Mouse (Mus musculus) embryo, embryonic 10 days (tissue): Measurements from ENCODE around the gene 9530077C05Rik.
"Not testable (repeated sequence)": the region's sequence is repeated elsewhere in the genome, so short reads cannot be mapped to it uniquely, and the experiment has no call there.

ENCODE experiments used
- DNase-seq: peaks from one replicate; pipeline ENCODE4 v3.0.0-alpha.2; 2015; ENCODE audit warnings: low spot score

Gene 9530077C05Rik

GRCm38 (mm10) chr9:22419877-22420276 lies 8.6 kb downstream of the 9530077C05Rik start:
- no peak for DNase-seq

- peak; percentile 48 for DNase-seq
Observed at GRCm38 (mm10) chr9:22420491-22420890, 9.2 kb downstream of the 9530077C05Rik start.

GRCm38 (mm10) chr9:22422559-22422958 lies 11.2 kb downstream of the 9530077C05Rik start:
- no peak for DNase-seq

- DNase-seq: no peak
Observed at GRCm38 (mm10) chr9:22423507-22423906, 12.2 kb downstream of the 9530077C05Rik start.

GRCm38 (mm10) chr9:22424196-22424595 lies 12.9 kb downstream of the 9530077C05Rik start:
- DNase-seq: no peak

- DNase-seq: no peak
Observed at GRCm38 (mm10) chr9:22424719-22425118, 13.4 kb downstream of the 9530077C05Rik start.

GRCm38 (mm10) chr9:22428028-22428665 lies 16.8 kb downstream of the 9530077C05Rik start:
- DNase-seq: peak; percentile 8

GRCm38 (mm10) chr9:22428666-22429410 lies 17.5 kb downstream of the 9530077C05Rik start:
- DNase-seq: no peak

- peak; percentile 28 for DNase-seq
Observed at GRCm38 (mm10) chr9:22429533-22430241, 18.4 kb downstream of the 9530077C05Rik start.

GRCm38 (mm10) chr9:22430315-22430840 lies 19.1 kb downstream of the 9530077C05Rik start:
- no peak for DNase-seq

- no peak for DNase-seq
Observed at GRCm38 (mm10) chr9:22433221-22433620, 21.9 kb downstream of the 9530077C05Rik start.

GRCm38 (mm10) chr9:22434101-22434500 lies 22.8 kb downstream of the 9530077C05Rik start:
- no peak for DNase-seq

- no peak for DNase-seq
Observed at GRCm38 (mm10) chr9:22438826-22439225, 27.5 kb downstream of the 9530077C05Rik start.

- no peak for DNase-seq
Observed at GRCm38 (mm10) chr9:22443157-22443556, 31.8 kb downstream of the 9530077C05Rik start.

- DNase-seq: no peak
Observed at GRCm38 (mm10) chr9:22445123-22445522, 33.8 kb downstream of the 9530077C05Rik start.

- DNase-seq: no peak
Observed at GRCm38 (mm10) chr9:22447213-22447612, 35.9 kb downstream of the 9530077C05Rik start.

- no peak for DNase-seq
Observed at GRCm38 (mm10) chr9:22448420-22448819, 37.1 kb downstream of the 9530077C05Rik start.

GRCm38 (mm10) chr9:22449209-22449608 lies 37.9 kb downstream of the 9530077C05Rik start:
- DNase-seq: no peak

GRCm38 (mm10) chr9:22452697-22453096 lies 41.4 kb downstream of the 9530077C05Rik start:
- DNase-seq: no peak

- DNase-seq: no peak
Observed at GRCm38 (mm10) chr9:22453501-22453924, 42.2 kb downstream of the 9530077C05Rik start.

GRCm38 (mm10) chr9:22453990-22454389 lies 42.7 kb downstream of the 9530077C05Rik start, which contains the start of gene Gm17545:
TSS of gene Gm17545 (plus strand) at chr9:22454290.
- DNase-seq: not testable (repeated sequence)

- DNase-seq: no peak
Observed at GRCm38 (mm10) chr9:22455041-22455440, 43.7 kb downstream of the 9530077C05Rik start.
